Comparison of ENCODE assay signal across 13 mouse cellular contexts in genomic region chr1:118917520-118918220, GRCm38 (mm10).
DNase-seq lines count a peak whose midpoint lies in the region; ATAC-seq lines count a peak whose summit lies in the region.
"Had no signal": no experiment of that assay in that cellular context is flagged by ENCODE, and none has a peak within 500 bp of the region (broad histone marks: within the 10 kb centered on the region; RNA-seq: fewer than 3 reads in every experiment).

No protein-coding gene starts in this region.

- no peak overlapping the region for H3K4me2 ChIP-seq in kidney, embryonic 15.5 days
- H3K4me2 ChIP-seq in limb, embryonic 15.5 days: no peak overlapping the region
- H3K4me2 ChIP-seq: hindbrain, embryonic 12.5 days; liver, embryonic 13.5 days had no signal

- H3K27me3 ChIP-seq in kidney, embryonic 15.5 days: peaks cover 7% of the 10 kb centered on the region; the same call in 1 of the 2 replicates
- H3K27me3 ChIP-seq in limb, embryonic 15.5 days: no peaks in the 10 kb centered on the region
- H3K27me3 ChIP-seq: liver, embryonic 13.5 days had no signal

- ATAC-seq in kidney, embryonic 15.5 days (replicated peaks; ENCODE audit: low FRiP score): peak; percentile 75
- ATAC-seq in limb, embryonic 15.5 days (ENCODE audit: insufficient number of reproducible peaks, low FRiP score, low TSS enrichment, low read depth): no peak
- ATAC-seq: CD4-positive, CD25-positive, alpha-beta regulatory T cell, adult 4 months had no signal

- no peaks in the 10 kb centered on the region for H3K9me3 ChIP-seq in kidney, embryonic 15.5 days (replicated peaks)
- H3K9me3 ChIP-seq in limb, embryonic 15.5 days: no peaks in the 10 kb centered on the region
- H3K9me3 ChIP-seq: hindbrain, embryonic 12.5 days; liver, embryonic 13.5 days had no signal

- no peaks in the 10 kb centered on the region; the same call in 1 of the 2 replicates for H3K36me3 ChIP-seq in kidney, embryonic 15.5 days
- peaks cover 10% of the 10 kb centered on the region; the same call in 1 of the 2 replicates for H3K36me3 ChIP-seq in limb, embryonic 15.5 days
- H3K36me3 ChIP-seq: hindbrain, embryonic 12.5 days; liver, embryonic 13.5 days had no signal

- DNase-seq in kidney, adult 11 months: no peak
- peak; percentile 61 for DNase-seq in cerebellum, adult 9-10 months
- peak; percentile 49 to 50 for DNase-seq in cerebellum, postnatal 36 days
- no peak for DNase-seq in frontal cortex, postnatal 10 days (ENCODE audit: low spot score in 2 of 2)
- DNase-seq in gastrocnemius, postnatal 10 days: no peak
- DNase-seq: adrenal gland, postnatal 10 days; kidney, adult 18-20 months; liver, embryonic 13.5 days; thymus, adult 2 months had no signal

- 18% methylated on average over 7 of the region's 7 CpGs for WGBS in kidney, embryonic 15.5 days
- WGBS in limb, embryonic 15.5 days: 19% methylated on average over 7 of the region's 7 CpGs

- H3K27ac ChIP-seq in kidney, embryonic 15.5 days: peak overlapping the region; percentile 60; the same call in 1 of the 2 replicates
- H3K27ac ChIP-seq in limb, embryonic 15.5 days: 0 out of 2 replicates have a peak overlapping the region, but pooled peaks have one; percentile 34
- H3K27ac ChIP-seq: hindbrain, embryonic 12.5 days; liver, embryonic 13.5 days had no signal

- H3K4me3 ChIP-seq in kidney, embryonic 15.5 days (replicated peaks): no peak overlapping the region
- no peak overlapping the region for H3K4me3 ChIP-seq in limb, embryonic 15.5 days
- H3K4me3 ChIP-seq: hindbrain, embryonic 12.5 days; liver, embryonic 13.5 days had no signal

- no peak overlapping the region for H3K9ac ChIP-seq in kidney, embryonic 15.5 days
- H3K9ac ChIP-seq in limb, embryonic 15.5 days: no peak overlapping the region
- H3K9ac ChIP-seq: hindbrain, embryonic 12.5 days; liver, embryonic 13.5 days had no signal

- H3K4me1 ChIP-seq in kidney, embryonic 15.5 days: peaks cover 24% of the 10 kb centered on the region
- peaks cover 56% of the 10 kb centered on the region for H3K4me1 ChIP-seq in limb, embryonic 15.5 days
- H3K4me1 ChIP-seq: liver, embryonic 13.5 days had no signal

Comparison
In these comparisons a context has a peak if more than half of its experiments do, and no peak if none do; other contexts are left out.
1. DNase-seq: peak in cerebellum, adult 9-10 months (single experiment) and cerebellum, postnatal 36 days (2 of 2); none in kidney, adult 11 months (single experiment), frontal cortex, postnatal 10 days (0 of 2) and gastrocnemius, postnatal 10 days (single experiment).